Mouse (Mus musculus) cerebellum, adult 11-12 months (tissue): ENCODE measurements around the gene Macrod2.

Experiments
- DNase-seq: peaks from one replicate; pipeline ENCODE4 v3.0.0; 2022

The Macrod2 gene

GRCm38 (mm10) chr2:141231011-141231668 lies 836.0 kb downstream of the Macrod2 start:
- DNase-seq = no peak

GRCm38 (mm10) chr2:141234306-141234705 lies 839.2 kb downstream of the Macrod2 start:
- DNase-seq = no peak

DNA sequence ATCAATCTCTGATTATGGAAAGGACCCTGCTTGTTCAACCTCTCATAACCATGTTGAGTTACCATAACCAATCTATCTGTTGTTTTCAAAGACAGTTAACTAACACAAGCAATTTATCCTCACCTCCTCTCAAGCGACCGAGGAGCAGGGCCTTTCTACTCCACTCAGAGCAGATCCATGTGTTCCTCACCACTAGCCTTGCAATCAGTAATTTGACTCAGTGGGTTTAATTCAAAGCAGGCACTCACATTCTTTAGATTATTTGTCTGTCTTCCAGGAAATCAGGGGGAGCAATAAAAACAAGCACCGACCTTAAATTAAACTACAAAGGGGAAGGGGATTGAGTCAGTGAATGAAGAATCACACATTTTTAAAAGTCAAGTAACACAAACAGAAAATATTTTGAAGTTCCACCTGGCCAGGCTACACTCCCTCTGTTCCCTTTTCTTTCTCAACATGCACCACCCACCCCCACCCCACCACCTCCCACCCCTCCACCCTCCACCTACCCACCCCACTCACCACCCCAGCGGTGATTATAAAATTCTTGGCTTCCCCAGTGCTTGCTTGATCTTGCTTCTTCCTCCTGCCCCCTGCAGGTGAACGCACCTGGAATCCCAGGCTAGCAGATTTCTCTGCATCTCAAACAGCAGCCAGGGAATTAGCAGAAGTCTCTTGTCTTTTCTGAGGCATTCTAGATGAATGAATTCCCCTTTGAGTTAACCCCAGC lies 839.8 kb downstream of the Macrod2 start:
- no peak for DNase-seq

DNA sequence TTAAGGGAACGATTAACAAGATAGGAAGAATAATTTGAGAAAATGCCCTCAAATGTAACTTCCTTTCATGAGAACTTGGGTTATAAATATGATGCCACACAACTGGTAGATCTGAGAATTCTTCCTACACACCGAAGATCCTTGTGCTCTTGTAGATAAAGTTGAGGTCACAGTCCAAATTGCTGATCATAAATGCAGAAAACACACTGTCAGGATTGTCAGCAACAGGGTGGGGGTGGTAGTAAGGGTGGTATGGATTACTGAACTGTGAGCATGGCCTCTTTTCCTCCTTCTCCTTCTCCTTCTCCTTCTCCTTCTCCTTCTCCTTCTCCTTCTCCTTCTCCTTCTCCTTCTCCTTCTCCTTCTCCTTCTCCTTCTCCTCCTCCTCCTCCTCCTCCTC lies 852.6 kb downstream of the Macrod2 start:
- DNase-seq = no peak

DNA sequence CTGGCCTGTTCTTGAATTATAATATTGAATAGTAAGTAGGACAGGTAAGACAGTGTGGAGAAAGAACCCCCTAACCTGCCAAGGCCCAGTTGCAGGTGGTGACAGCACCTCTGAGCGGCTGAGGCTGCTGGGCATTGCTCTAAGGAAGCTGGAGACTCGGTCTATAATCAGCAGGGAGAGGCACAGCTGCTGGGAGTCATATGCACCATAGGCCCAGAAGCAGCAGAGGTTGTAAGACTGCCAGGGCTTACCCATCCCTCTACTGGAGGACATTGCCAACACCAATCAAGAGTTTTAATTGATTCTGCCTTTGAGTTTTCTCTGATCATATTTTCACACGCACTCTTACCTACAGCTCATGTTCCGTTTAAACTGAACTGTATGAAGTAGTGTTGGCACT lies 869.5 kb downstream of the Macrod2 start:
- DNase-seq = no peak

DNA sequence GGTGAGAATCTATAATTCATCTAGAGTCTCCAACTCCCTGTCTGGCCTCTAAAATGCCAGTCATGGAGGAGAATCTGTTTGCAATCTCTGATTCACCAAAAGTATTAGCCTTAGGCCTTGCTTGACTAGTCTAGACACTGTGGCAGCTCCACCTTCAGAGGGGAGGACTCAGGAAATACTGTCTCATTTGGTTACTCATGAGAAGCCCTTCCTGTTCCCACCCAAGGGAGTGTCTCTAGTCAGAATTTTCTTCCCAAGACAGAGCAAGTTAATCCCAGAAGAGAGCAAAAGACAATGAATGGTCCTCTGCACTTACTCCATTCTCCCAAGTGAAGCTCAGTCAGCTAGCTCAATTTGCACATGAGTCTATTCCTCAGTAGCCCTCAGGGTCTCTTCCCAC lies 871.5 kb downstream of the Macrod2 start:
- DNase-seq = no peak

GRCm38 (mm10) chr2:141271541-141271940 lies 876.4 kb downstream of the Macrod2 start:
- no peak for DNase-seq

- DNase-seq = no peak
These were observed 877.9 kb downstream of the Macrod2 start for GRCm38 (mm10) chr2:141272966-141273365.

DNA sequence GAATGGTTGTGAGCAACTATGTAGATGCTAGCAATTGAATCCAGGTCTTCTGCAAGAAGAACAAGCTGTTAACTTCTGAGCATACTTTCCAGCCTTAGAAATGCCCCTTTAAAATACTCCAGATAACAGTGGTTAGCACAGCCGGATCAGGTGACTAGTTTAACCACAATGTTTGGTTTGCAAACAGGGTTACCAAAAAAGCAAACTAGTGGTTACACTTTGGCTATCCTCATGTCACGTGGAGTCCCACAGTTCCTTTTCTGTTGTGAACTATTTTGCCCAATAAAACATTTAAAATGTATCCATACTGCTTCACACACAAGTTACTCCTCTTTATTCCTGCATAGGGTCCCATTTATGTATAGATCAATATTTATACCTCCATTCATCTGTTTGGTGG lies 879.2 kb downstream of the Macrod2 start:
- no peak for DNase-seq

- DNase-seq = no peak
These were observed 884.1 kb downstream of the Macrod2 start for GRCm38 (mm10) chr2:141279130-141279698.

DNA sequence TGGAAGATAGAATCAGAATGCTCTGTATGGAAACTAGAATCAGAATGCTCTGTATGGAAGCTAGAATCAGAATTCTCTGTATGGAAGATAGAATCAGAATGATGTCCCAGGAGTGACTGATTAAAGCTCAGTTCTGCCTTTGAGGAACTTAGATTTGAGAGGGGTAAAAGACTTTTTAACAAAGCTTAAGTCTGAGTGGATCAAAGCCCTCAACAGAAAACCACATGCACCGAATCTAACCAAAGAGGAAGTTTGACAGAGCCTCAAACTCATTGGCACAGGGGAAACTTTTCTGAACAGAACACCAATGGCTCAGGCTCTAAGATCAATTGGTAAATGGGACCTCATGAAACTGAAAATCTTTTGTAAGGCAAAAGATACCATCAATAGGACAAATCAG lies 885.7 kb downstream of the Macrod2 start:
- DNase-seq = no peak

DNA sequence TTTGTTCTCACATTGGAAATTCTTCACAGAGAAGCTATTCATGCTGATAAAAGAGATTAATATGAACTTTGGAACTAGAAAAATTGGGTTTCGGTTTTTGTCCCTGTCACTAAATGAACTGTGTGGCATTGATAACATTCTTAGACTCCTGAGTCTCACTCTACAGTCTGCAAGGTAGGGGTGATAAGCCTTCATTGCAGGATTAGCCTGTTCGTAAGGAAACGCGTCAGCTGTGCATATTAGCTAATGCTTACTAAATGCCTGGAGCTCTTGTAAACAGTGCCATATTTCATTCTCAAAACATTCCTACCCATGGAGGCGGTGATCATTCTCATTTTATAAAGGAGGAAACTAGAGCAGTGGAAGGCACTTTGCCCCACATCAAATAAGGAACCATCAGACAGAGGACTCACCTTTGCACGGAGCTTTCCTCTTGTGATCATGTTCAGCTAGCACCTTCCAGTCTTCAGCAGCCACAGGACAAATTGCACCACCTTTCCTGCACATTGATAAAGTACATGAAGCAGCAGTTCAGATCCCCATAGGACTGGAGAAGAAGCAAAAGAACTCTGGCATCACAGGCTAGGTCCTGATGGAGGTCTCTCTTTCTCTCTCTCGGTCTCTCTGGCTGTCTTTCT lies 891.1 kb downstream of the Macrod2 start:
- no peak for DNase-seq

- no peak for DNase-seq
These were observed 893.4 kb downstream of the Macrod2 start for GRCm38 (mm10) chr2:141288494-141288893.

DNA sequence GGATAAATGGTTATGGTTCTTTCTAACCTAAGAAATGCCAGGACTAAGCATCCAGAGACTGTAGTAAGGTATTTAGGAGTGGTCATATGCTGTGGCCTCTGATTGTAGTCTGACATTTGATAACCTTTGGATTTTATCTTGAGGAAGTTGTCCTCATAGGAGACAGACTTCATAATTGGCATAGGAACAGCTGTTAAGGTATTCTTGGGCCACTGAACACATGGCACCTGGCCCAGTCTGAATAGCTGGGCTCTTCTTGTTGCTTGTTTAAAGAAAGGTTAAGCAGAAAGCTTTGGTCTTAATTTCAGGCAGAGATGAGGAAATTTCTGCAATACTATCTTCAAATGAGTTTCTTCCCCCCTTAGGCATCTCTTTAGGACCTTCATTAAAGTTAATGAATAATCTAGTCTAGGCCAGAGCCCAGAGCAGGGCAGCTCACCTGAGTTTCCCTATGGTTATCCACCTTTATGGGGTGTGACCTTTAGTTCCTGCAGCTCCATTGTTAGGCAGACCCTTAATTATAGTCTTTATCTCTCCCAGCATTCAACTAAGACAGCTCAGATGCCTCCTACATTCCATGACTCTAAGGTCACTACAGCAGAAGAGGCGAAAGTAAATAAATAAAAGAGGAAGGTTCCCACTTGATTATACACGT lies 894.1 kb downstream of the Macrod2 start:
- DNase-seq = no peak

- DNase-seq = no peak
These were observed 897.7 kb downstream of the Macrod2 start for GRCm38 (mm10) chr2:141292847-141293246.

- no peak for DNase-seq
These were observed 904.1 kb downstream of the Macrod2 start for GRCm38 (mm10) chr2:141299168-141299567.

GRCm38 (mm10) chr2:141301030-141301429 lies 905.9 kb downstream of the Macrod2 start:
- DNase-seq = no peak

GRCm38 (mm10) chr2:141308406-141308805 lies 913.3 kb downstream of the Macrod2 start:
- no peak for DNase-seq

GRCm38 (mm10) chr2:141312136-141312948 lies 917.2 kb downstream of the Macrod2 start:
- no peak for DNase-seq

- no peak for DNase-seq
These were observed 920.2 kb downstream of the Macrod2 start for GRCm38 (mm10) chr2:141315349-141315748.

DNA sequence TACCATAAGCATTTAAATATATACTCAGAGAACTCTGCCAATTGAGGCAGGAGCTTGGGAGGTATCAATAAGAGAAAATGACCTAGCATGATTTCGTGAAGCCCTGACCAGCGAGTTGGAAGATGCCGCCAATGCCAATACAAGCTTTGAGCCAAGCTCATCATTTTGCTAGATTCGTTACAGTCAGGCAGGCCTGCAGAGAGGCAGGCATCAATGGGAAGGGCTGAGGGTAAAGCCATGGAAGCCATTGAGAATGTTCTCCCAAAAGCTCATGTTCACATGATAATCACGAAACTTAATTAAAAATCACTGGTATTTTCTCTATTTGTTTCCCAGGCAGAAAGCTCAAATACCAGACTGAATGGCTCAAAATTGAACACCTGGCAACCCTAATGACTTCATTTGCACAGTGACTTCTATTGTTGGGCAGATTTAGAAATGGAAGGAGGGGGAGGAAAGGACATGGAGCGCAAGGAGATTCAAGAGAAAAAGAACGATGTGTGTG lies 928.9 kb downstream of the Macrod2 start:
- DNase-seq = no peak

GRCm38 (mm10) chr2:141327296-141327695 lies 932.2 kb downstream of the Macrod2 start:
- no peak for DNase-seq
